Mouse (Mus musculus) liver, adult 2 months (tissue): ENCODE measurements around the gene Frmd7.

Experiments
- CTCF ChIP-seq: fragments of 200-500 bp; IDR thresholded peaks from 2 replicates; pipeline ENCODE4 v1.5.1; 2011; ENCODE audit warnings: low read depth, low read length, control low read depth
- POLR2A ChIP-seq: fragments of 200-500 bp; IDR thresholded peaks from 2 replicates; pipeline ENCODE4 v1.6.1; 2011; ENCODE audit warnings: low read length, control low read depth; ENCODE audit not compliant: insufficient read depth; ENCODE audit errors: extremely low read depth

- TF ChIP-seq CTCF (no peak), POLR2A (no peak)
These were observed 25.1 kb downstream of the Frmd7 start for GRCm38 (mm10) chrX:50917389-50917788.
